Mouse (Mus musculus) cerebellum, adult 2 months (tissue): Measurements from ENCODE around the gene Dgke.

Source experiments
- CTCF ChIP-seq: fragments of 200-500 bp; IDR thresholded peaks from 2 replicates; pipeline ENCODE4 v1.5.1; 2011; ENCODE audit warnings: low read depth, mild to moderate bottlenecking, control low read depth, low read length, moderate library complexity, borderline replicate concordance; ENCODE audit not compliant: insufficient read depth
- POLR2A ChIP-seq: fragments of 200-500 bp; IDR thresholded peaks from 2 replicates; pipeline ENCODE4 v1.6.1; 2011; ENCODE audit warnings: low read length, control low read depth, borderline replicate concordance; ENCODE audit not compliant: insufficient read depth

- TF ChIP-seq CTCF (no peak), POLR2A (no peak)
These were observed 4.9 kb upstream of the Dgke start for GRCm38 (mm10) chr11:89071522-89071921.
